Mouse (Mus musculus) heart, postnatal 0 days (tissue): ENCODE results near the gene Immp2l.

ENCODE experiments used
- CTCF ChIP-seq: IDR thresholded peaks from 2 replicates; pipeline ENCODE4 v1.5.1; 2016; ENCODE audit warnings: antibody characterized with exemption, control low read depth, low read depth
- EP300 ChIP-seq: IDR thresholded peaks from 2 replicates; pipeline ENCODE4 v1.6.1; 2016; ENCODE audit warnings: antibody characterized with exemption, low read depth

DNA sequence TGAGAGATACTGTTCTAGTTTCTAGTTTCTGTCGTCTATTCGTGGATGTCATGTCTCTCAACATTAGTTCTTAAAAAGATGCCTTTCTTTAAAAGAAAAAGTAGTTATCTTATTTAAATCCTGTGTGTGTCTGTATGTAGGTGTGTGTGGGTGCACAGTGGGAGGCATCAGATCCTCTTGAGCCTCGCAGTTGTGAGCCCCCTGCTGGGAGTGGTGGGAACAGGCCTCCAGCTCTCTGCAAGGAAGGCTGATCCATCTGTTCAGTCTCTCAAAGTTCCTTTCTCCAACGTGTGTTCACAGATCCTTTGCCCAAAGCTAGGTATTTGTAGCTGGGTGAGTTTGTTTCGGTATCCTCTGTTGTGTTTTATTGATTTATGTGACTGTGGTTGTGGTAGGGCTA, 73.5 kb downstream of the Immp2l start:
- TF ChIP-seq CTCF = peak; percentile 75
- no peak for TF ChIP-seq EP300
